In the genomic region with DNA sequence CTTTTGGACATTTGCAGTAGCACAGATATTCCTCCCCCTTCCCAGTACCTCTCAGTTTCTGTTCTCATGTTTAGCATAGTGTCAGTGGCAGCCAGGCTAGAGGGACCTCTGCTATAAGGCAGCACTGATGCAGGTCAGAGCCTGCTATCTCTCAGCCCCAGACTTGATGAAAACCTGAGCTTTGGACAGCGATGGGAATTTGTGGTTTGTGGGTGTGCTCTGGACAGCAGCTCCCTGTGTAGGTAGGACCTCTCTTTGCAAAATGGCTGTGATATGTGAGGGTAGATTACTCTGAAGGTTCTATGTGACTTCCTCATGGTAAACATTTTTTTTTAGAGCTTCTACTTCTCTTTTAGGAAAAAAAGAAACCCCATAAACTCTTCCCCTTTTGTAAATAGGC, we compare ENCODE assay signal across 13 mouse cellular contexts.
A peak's percentile ranks its signal among the peaks of the same experiment; 100 is the strongest.
DNase-seq lines count a peak whose midpoint lies in the region; ATAC-seq and TF ChIP-seq lines count a peak whose summit lies in the region.
"Had no signal": no experiment of that assay in that cellular context is flagged by ENCODE, and none has a peak within 500 bp of the region (broad histone marks: within the 10 kb centered on the region; RNA-seq: fewer than 3 reads in every experiment).

No protein-coding gene starts in this region.

- no peak for ATAC-seq in lung, postnatal 0 days
- peak; percentile 93 for ATAC-seq in liver, embryonic 13.5 days (ENCODE audit: low read depth)

- no peaks in the 10 kb centered on the region for H3K27me3 ChIP-seq in lung, postnatal 0 days (replicated peaks; ENCODE audit: insufficient read depth, low read length)
- no peaks in the 10 kb centered on the region for H3K27me3 ChIP-seq in liver, embryonic 13.5 days
- H3K27me3 ChIP-seq: embryonic facial prominence, embryonic 15.5 days had no signal

- no peak overlapping the region for H3K4me3 ChIP-seq in lung, postnatal 0 days (ENCODE audit: low read depth, low read length)
- H3K4me3 ChIP-seq in bone marrow, adult 2 months (replicated peaks; ENCODE audit: control insufficient read depth, low read depth, low read length) = no peak overlapping the region
- H3K4me3 ChIP-seq in liver, embryonic 13.5 days (replicated peaks) = no peak overlapping the region
- H3K4me3 ChIP-seq: embryonic facial prominence, embryonic 15.5 days; heart, embryonic 10.5 days; myocyte had no signal

- TF ChIP-seq POLR2A in bone marrow, adult 2 months (IDR thresholded peaks at IDR 0.05; ENCODE audit: borderline replicate concordance, control insufficient read depth, low read depth, low read length) = no peak

- no peak overlapping the region for H3K4me2 ChIP-seq in lung, postnatal 0 days (replicated peaks; ENCODE audit: low read depth, low read length)
- no peak overlapping the region for H3K4me2 ChIP-seq in liver, embryonic 13.5 days
- H3K4me2 ChIP-seq: embryonic facial prominence, embryonic 15.5 days had no signal

- H3K27ac ChIP-seq in lung, postnatal 0 days (ENCODE audit: low read length) = no peak overlapping the region
- peak overlapping the region; percentile 57 for H3K27ac ChIP-seq in bone marrow, adult 2 months (ENCODE audit: control insufficient read depth, insufficient read depth, low read depth, low read length, poor library complexity)
- no peak overlapping the region for H3K27ac ChIP-seq in liver, embryonic 13.5 days
- H3K27ac ChIP-seq: embryonic facial prominence, embryonic 15.5 days; heart, embryonic 10.5 days had no signal

- H3K4me1 ChIP-seq in lung, postnatal 0 days (ENCODE audit: insufficient read depth, low read depth, low read length) = no peaks in the 10 kb centered on the region
- peaks cover 2% of the 10 kb centered on the region; the same call in 1 of the 2 replicates for H3K4me1 ChIP-seq in bone marrow, adult 2 months (ENCODE audit: control insufficient read depth, insufficient read depth, low read length)
- peaks cover 25% of the 10 kb centered on the region for H3K4me1 ChIP-seq in liver, embryonic 13.5 days (replicated peaks)
- H3K4me1 ChIP-seq: embryonic facial prominence, embryonic 15.5 days had no signal

- 92% methylated on average over 1 of the region's 1 CpGs for WGBS in lung, postnatal 0 days
- WGBS in bone marrow, adult 2 months = 3% methylated on average over 1 of the region's 1 CpGs
- 3% methylated on average over 1 of the region's 1 CpGs for WGBS in liver, embryonic 13.5 days (ENCODE audit: insufficient replicate concordance)

- no peaks in the 10 kb centered on the region for H3K36me3 ChIP-seq in lung, postnatal 0 days (ENCODE audit: insufficient read depth, low read length)
- 0 out of 2 replicates have a peak, but pooled peaks cover 4% of the 10 kb centered on the region for H3K36me3 ChIP-seq in liver, embryonic 13.5 days
- H3K36me3 ChIP-seq: heart, embryonic 10.5 days had no signal

- H3K9me3 ChIP-seq in lung, postnatal 0 days (ENCODE audit: low read length) = no peaks in the 10 kb centered on the region
- H3K9me3 ChIP-seq in liver, embryonic 13.5 days (replicated peaks) = no peaks in the 10 kb centered on the region
- H3K9me3 ChIP-seq: embryonic facial prominence, embryonic 15.5 days; heart, embryonic 10.5 days had no signal

- peak; percentile 6 for DNase-seq in lung, postnatal 0 days (ENCODE audit: low spot score)
- no peak for DNase-seq in lung, postnatal 10 days
- DNase-seq in liver, embryonic 13.5 days = peak; percentile 28
- DNase-seq in skeletal muscle tissue, adult 2 months (ENCODE audit: low read depth, low spot score) = peak; percentile 0
- no peak for DNase-seq in layer of hippocampus, postnatal 14 days (ENCODE audit: low spot score in 2 of 2)
- no peak for DNase-seq in retina, postnatal 1 day
- DNase-seq: cerebellum, postnatal 36 days; left cerebral cortex, postnatal 4 days; lung, postnatal 14 days had no signal

- no peak for TF ChIP-seq CTCF in lung, postnatal 0 days (IDR thresholded peaks at IDR 0.05)
- no peak for TF ChIP-seq CTCF in bone marrow, adult 2 months (IDR thresholded peaks at IDR 0.05; ENCODE audit: control insufficient read depth, insufficient read depth, low read length)

- H3K9ac ChIP-seq in lung, postnatal 0 days (replicated peaks; ENCODE audit: low read depth) = no peak overlapping the region
- no peak overlapping the region for H3K9ac ChIP-seq in liver, embryonic 13.5 days
- H3K9ac ChIP-seq: embryonic facial prominence, embryonic 15.5 days had no signal

- no peak for TF ChIP-seq EP300 in lung, postnatal 0 days (IDR thresholded peaks at IDR 0.05)

Comparison
In these comparisons a context has a peak if more than half of its experiments do, and no peak if none do; other contexts are left out.
1. DNase-seq: peak in lung, postnatal 0 days (single experiment), liver, embryonic 13.5 days (single experiment) and skeletal muscle tissue, adult 2 months (single experiment); none in lung, postnatal 10 days (single experiment), layer of hippocampus, postnatal 14 days (0 of 2) and retina, postnatal 1 day (single experiment).